Mouse (Mus musculus) cerebellum, adult 2 months (tissue): ENCODE measurements around the gene Btnl6. TPM values are rescaled to one million over a fixed set of nuclear protein-coding genes. Genes with fewer than 3 reads are reported as not detected.

Experiments used
- DNase-seq, 2 experiments: peaks; one replicate each; pipeline ENCODE4 v3.0.0; 2021
- H3K27ac ChIP-seq: fragments of 200-500 bp; 2 replicates; pipeline ENCODE4 v1.5.1; 2012; ENCODE audit warnings: low read length, control low read depth, inconsistent platforms; ENCODE audit not compliant: insufficient read depth
- H3K27me3 ChIP-seq: fragments of 200-500 bp; 2 replicates; pipeline ENCODE4 v1.6.1; 2012; ENCODE audit warnings: inconsistent platforms, mild to moderate bottlenecking, low read length, moderate library complexity; ENCODE audit not compliant: control insufficient read depth, insufficient read depth
- H3K4me1 ChIP-seq: fragments of 200-500 bp; 2 replicates; pipeline ENCODE4 v1.6.1; 2011; ENCODE audit warnings: low read length; ENCODE audit not compliant: control insufficient read depth, insufficient read depth
- H3K4me3 ChIP-seq: fragments of 200-500 bp; replicated peaks from 2 replicates; pipeline ENCODE3; 2011; ENCODE audit warnings: mild to moderate bottlenecking, low read depth, low read length, control low read depth; ENCODE audit not compliant: insufficient read depth
- CTCF ChIP-seq: fragments of 200-500 bp; IDR thresholded peaks from 2 replicates; pipeline ENCODE4 v1.5.1; 2011; ENCODE audit warnings: low read depth, mild to moderate bottlenecking, control low read depth, low read length, moderate library complexity, borderline replicate concordance; ENCODE audit not compliant: insufficient read depth
- POLR2A ChIP-seq: fragments of 200-500 bp; IDR thresholded peaks from 2 replicates; pipeline ENCODE4 v1.6.1; 2011; ENCODE audit warnings: low read length, control low read depth, borderline replicate concordance; ENCODE audit not compliant: insufficient read depth
- WGBS: fragments of 180-500 bp; shearing (Covaris S2); methylation state at CpG from one replicate; pipeline ENCODE4 v1.1.7; 2018; 5-methylcytosine and 5-hydroxymethylcytosine counted together
- polyA plus RNA-seq: library from polyadenylated mRNA; depleted of rRNA; stranded (reverse); fragments of >200 nt; gene quantifications from 2 replicates; pipeline ENCODE4 v1.2.3, GENCODE M21; 2012; rRNA removed

Gene Btnl6
- polyA plus RNA-seq: not detected in 2 replicates

GRCm38 (mm10) chr17:34517252-34517651 lies at the start of gene Btnl6:
TSS of gene Btnl6 (minus strand) at chr17:34517352.
- no peak for TF ChIP-seq POLR2A
- TF ChIP-seq CTCF: no peak
- Histone ChIP-seq H3K27ac (no peak within 1 kb of the TSS), H3K27me3 (no peaks in the 10 kb centered on the region), H3K4me3 (no peak within 1 kb of the TSS), H3K4me1 (no peaks in the 10 kb centered on the region)
- DNase-seq: no peak
- WGBS: 85% methylated on average over 4 of the region's 4 CpGs

DNA sequence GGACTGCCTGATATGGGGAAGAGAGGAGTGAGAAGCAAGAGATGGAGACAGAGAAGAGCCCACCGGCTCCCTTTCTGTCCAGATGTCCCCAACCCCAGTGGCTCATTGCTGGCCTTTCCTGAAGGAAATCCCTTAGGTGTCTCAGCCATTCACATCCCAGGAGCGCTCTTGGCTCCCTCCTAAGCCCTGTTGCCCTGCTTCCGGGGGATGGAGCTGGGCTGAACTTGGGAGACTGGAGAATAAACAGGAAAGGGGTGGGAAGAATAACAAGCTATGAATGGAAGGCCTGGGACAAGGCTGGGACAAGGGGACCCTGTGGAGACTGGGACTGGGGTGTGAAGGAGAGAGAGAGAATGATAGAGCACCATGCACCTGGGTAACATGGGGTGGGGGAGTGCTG lies 47.6 kb upstream of the Btnl6 start:
- Histone ChIP-seq H3K27me3 (no peaks in the 10 kb centered on the region), H3K4me3 (no peak overlapping the region), H3K27ac (peak overlapping the region; percentile 33; the same call in 1 of the 2 replicates), H3K4me1 (no peaks in the 10 kb centered on the region)
- DNase-seq: no peak
- TF ChIP-seq POLR2A (no peak), CTCF (no peak)
- WGBS: 52% methylated on average over 3 of the region's 3 CpGs

DNA sequence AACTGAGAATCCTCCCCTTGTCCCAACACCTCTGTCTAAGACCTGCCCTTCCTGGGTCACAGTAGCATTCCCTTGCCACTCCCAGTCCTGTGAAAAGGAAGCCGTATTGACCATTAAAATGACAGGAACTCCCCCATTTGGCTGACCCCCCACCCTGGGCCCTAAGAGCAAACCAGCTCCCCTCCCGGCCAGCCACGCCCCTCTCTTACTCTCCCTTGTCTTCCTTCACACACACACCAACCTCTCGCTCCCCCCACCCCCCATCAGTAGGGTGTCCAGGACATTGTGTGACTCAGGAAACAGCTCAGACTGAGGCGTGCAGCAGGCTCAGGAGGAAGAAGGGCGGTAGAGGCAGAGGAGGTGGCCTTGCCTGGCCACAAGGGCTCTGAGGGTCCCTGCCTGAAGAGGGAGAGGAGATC lies 46.9 kb upstream of the Btnl6 start, which contains the start of gene Notch4:
TSS of gene Notch4 (plus strand) at position 266 of the 419 bp plus-strand sequence.
- no peak for DNase-seq
- 28% methylated on average over 6 of the region's 6 CpGs for WGBS

DNA sequence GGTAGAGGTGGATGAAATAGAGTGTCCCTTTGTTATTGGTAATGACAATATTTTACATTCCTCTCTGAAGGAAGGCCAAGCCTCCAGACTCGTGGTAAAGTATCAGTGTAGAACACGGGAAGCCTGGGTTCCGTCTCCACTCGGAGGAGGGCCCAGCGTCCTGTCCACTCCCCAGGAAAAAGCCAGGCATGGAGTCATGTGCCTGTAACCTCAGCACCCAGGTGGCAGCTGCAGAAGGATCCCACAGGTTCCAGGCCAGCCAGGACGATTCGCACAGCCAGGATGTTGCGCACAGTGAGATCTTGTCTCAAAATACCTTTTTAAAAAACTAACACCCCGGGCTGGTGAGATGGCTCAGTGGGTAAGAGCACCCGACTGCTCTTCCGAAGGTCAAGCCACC lies 46.2 kb upstream of the Btnl6 start:
- TF ChIP-seq CTCF: no peak
- TF ChIP-seq POLR2A: no peak
- 78% methylated on average over 11 of the region's 11 CpGs for WGBS
- Histone ChIP-seq H3K27ac (no peak overlapping the region), H3K27me3 (no peaks in the 10 kb centered on the region), H3K4me1 (no peaks in the 10 kb centered on the region), H3K4me3 (no peak overlapping the region)
- no peak for DNase-seq

More for the DNA sequence above, 46.9 kb upstream of the Btnl6 start, which contains the start of gene Notch4:
- TF ChIP-seq POLR2A: no peak
- no peak for TF ChIP-seq CTCF
- H3K4me3 ChIP-seq: no peak within 1 kb of the TSS
- no peaks in the 10 kb centered on the region for H3K4me1 ChIP-seq
- no peaks in the 10 kb centered on the region for H3K27me3 ChIP-seq
- H3K27ac ChIP-seq: peak within 1 kb of the TSS; percentile 33; the same call in 1 of the 2 replicates

- Histone ChIP-seq H3K4me3 (no peak overlapping the region), H3K27ac (no peak overlapping the region), H3K27me3 (no peaks in the 10 kb centered on the region), H3K4me1 (no peaks in the 10 kb centered on the region)
- WGBS: 59% methylated on average over 3 of the region's 3 CpGs
- TF ChIP-seq POLR2A: no peak
- TF ChIP-seq CTCF: 0 out of 2 replicates have a peak, but pooled peaks have one; percentile 3
- no peak for DNase-seq
Observed at GRCm38 (mm10) chr17:34562595-34562994, 45.4 kb upstream of the Btnl6 start.

DNA sequence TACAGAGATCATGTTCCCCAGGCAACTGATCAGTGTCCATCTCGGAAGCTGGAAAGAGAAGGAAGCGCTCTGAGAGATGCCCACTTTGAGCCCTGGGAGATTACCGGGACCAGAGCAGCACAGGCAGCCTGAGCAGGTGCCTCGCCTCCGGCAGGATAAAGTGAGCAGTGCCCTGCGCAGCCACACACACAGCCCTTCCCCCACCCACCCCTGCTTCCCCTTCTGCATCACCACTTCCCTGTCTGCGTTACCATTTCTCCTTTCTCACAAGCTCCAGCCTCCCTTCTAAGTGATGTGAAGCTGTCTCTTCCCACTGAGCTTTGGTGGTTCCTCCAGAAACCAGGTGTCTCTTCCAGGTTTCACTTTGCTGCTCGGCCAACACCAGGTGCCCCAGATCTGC lies 44.0 kb upstream of the Btnl6 start:
- Histone ChIP-seq H3K4me1 (no peaks in the 10 kb centered on the region), H3K4me3 (no peak overlapping the region), H3K27ac (no peak overlapping the region), H3K27me3 (no peaks in the 10 kb centered on the region)
- 51% methylated on average over 8 of the region's 8 CpGs for WGBS
- TF ChIP-seq CTCF (no peak), POLR2A (no peak)
- no peak for DNase-seq

GRCm38 (mm10) chr17:34560438-34560837 lies 43.3 kb upstream of the Btnl6 start:
- no peaks in the 10 kb centered on the region for H3K4me1 ChIP-seq
- no peak overlapping the region for H3K27ac ChIP-seq
- DNase-seq: no peak
- no peak overlapping the region for H3K4me3 ChIP-seq
- 92% methylated on average over 6 of the region's 6 CpGs for WGBS
- TF ChIP-seq CTCF (no peak), POLR2A (no peak)
- no peaks in the 10 kb centered on the region for H3K27me3 ChIP-seq

- TF ChIP-seq CTCF: no peak
- no peak for TF ChIP-seq POLR2A
- Histone ChIP-seq H3K4me3 (no peak overlapping the region), H3K27ac (no peak overlapping the region), H3K4me1 (no peaks in the 10 kb centered on the region), H3K27me3 (no peaks in the 10 kb centered on the region)
- 31% methylated on average over 15 of the region's 15 CpGs for WGBS
- no peak for DNase-seq
Observed at GRCm38 (mm10) chr17:34559895-34560294, 42.7 kb upstream of the Btnl6 start.
